8 mouse cellular contexts compared by ENCODE assay signal in the genomic region with DNA sequence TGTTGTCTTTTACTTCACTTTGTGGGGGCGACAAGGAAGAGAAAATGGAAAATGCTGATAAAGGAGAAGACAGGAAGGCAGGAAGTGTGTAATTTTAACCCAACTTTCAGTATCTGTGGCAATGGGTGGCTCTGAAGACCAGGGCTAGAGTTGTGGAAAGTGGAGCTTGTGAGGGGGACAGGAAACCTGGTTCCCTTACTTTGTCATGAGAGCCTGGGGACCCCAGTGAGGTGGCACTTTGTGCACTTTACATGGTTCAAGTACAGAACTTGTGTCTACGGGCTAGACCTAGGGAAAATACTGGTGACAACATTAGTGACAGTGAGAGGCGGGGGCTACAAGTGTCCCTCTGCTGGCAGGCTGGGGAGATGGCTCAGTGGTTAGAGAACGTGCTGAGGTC. TPM values are rescaled to one million over a fixed set of nuclear protein-coding genes. Genes with fewer than 3 reads are reported as not detected.
DNase-seq lines count a peak whose midpoint lies in the region; ATAC-seq and TF ChIP-seq lines count a peak whose summit lies in the region.

No protein-coding gene starts in this region.

- intact Hi-C loops in left cerebral cortex, adult 2 months (cut with DNase I) = no loop called here
- intact Hi-C loops in left cerebral cortex, postnatal 25 days (cut with DNase I) = no loop called here

- no peaks in the 10 kb centered on the region for H3K79me2 ChIP-seq in myocyte (ENCODE audit: control insufficient read depth, insufficient read depth)

- H3K27me3 ChIP-seq in myocyte (ENCODE audit: control insufficient read depth, insufficient read depth, insufficient read length) = no peaks in the 10 kb centered on the region
- no peaks in the 10 kb centered on the region for H3K27me3 ChIP-seq in cerebellum, adult 2 months (ENCODE audit: control insufficient read depth, insufficient read depth, low read length)

- TF ChIP-seq CTCF in left cerebral cortex, adult 2 months (IDR thresholded peaks at IDR 0.05) = no peak; the same call in 1 of the 2 replicates
- TF ChIP-seq CTCF in bone marrow macrophage, adult 2 months (IDR thresholded peaks at IDR 0.05; ENCODE audit: low read depth, low read length) = peak; percentile 37; the same call in 1 of the 2 replicates
- TF ChIP-seq CTCF in cerebellum, adult 2 months (IDR thresholded peaks at IDR 0.05; ENCODE audit: borderline replicate concordance, insufficient read depth, low read depth, low read length) = no peak

- no peak for TF ChIP-seq POLR2A in bone marrow macrophage, adult 2 months (IDR thresholded peaks at IDR 0.05; ENCODE audit: borderline replicate concordance, low read depth, low read length)
- TF ChIP-seq POLR2A in myocyte (IDR thresholded peaks at IDR 0.05; ENCODE audit: insufficient read length, low read depth) = no peak
- TF ChIP-seq POLR2A in cerebellum, adult 2 months (IDR thresholded peaks at IDR 0.05; ENCODE audit: borderline replicate concordance, insufficient read depth, low read length) = no peak

- DNase-seq in left cerebral cortex, adult 2 months (ENCODE audit: extremely low spot score in 1 of 2, low spot score in 2 of 2) = no peak
- no peak for DNase-seq in left cerebral cortex, postnatal 25 days (ENCODE audit: low spot score in 2 of 2)
- DNase-seq in cerebellum, adult 2 months = no peak
- no peak for DNase-seq in frontal cortex, postnatal 10 days (ENCODE audit: low spot score in 2 of 2)
- no peak for DNase-seq in cerebellum, adult 9-10 months

- WGBS in cerebellum, adult 2 months = 82% methylated on average over 4 of the region's 4 CpGs

- H3K36me3 ChIP-seq in myocyte (ENCODE audit: control insufficient read depth, insufficient read depth) = no peaks in the 10 kb centered on the region

- ATAC-seq in granulocyte monocyte progenitor cell, adult 5-6 weeks (replicated peaks; ENCODE audit: poor library complexity, severe bottlenecking) = peak; percentile 5; the same call in 1 of the 2 replicates

- peak overlapping the region; percentile 96; the same call in 1 of the 2 replicates for H3K27ac ChIP-seq in left cerebral cortex, adult 2 months
- peak overlapping the region; percentile 80 for H3K27ac ChIP-seq in bone marrow macrophage, adult 2 months (ENCODE audit: insufficient read depth, low read depth, low read length)
- H3K27ac ChIP-seq in cerebellum, adult 2 months (ENCODE audit: insufficient read depth, low read length) = no peak overlapping the region

- H3K4me2 ChIP-seq in myocyte (ENCODE audit: low read depth) = no peak overlapping the region

- peaks cover 67% of the 10 kb centered on the region for H3K4me1 ChIP-seq in bone marrow macrophage, adult 2 months (ENCODE audit: control insufficient read depth, insufficient read depth, low read length)
- H3K4me1 ChIP-seq in cerebellum, adult 2 months (ENCODE audit: control insufficient read depth, insufficient read depth, low read length) = peaks cover 33% of the 10 kb centered on the region

- no peak overlapping the region for H3K4me3 ChIP-seq in left cerebral cortex, adult 2 months
- no peak overlapping the region for H3K4me3 ChIP-seq in bone marrow macrophage, adult 2 months (ENCODE audit: insufficient read depth, low read length)
- H3K4me3 ChIP-seq in myocyte = no peak overlapping the region
- no peak overlapping the region for H3K4me3 ChIP-seq in cerebellum, adult 2 months (replicated peaks; ENCODE audit: insufficient read depth, low read depth, low read length)

- no peak overlapping the region for H3ac ChIP-seq in myocyte (ENCODE audit: control insufficient read depth, insufficient read length)

TF ChIP-seq in myocyte, 11 proteins besides CTCF, POLR2A, EP300 and RAD21:
- peak; percentile 49 for TF ChIP-seq POLR2AphosphoS2 (IDR thresholded peaks at IDR 0.05; ENCODE audit: insufficient read length, low read depth)
- TF ChIP-seq MYOG (IDR thresholded peaks at IDR 0.05; ENCODE audit: control insufficient read depth in 1 of 3, insufficient read depth in 1 of 3, insufficient read length in 2 of 3, low read depth in 2 of 3) = no peak

RNA-seq across cellular contexts. Expression of gene Plekho1, which starts 8.8 kb away (rescaled TPM):
- 10 to 100 TPM; 73.5 to 86.9 TPM for total RNA-seq in left cerebral cortex, adult 2 months (2021)
- total RNA-seq in left cerebral cortex, postnatal 25 days (2021) = 10 to 100 TPM; 71.6 to 84.8 TPM
- 298 and 305 TPM in 2 replicates for polyA plus RNA-seq in bone marrow macrophage, adult 2 months (2012; ENCODE audit: insufficient read depth, insufficient read length, missing spikeins)
- total RNA-seq in granulocyte monocyte progenitor cell, adult 5-6 weeks (2014; fragmentation: Nextera tagmentation) = 45.7 and 59.7 TPM in 2 replicates
- total RNA-seq in granulocyte monocyte progenitor cell, adult 5-6 weeks (2017) = 30.2 and 31.3 TPM in 2 replicates
- polyA plus RNA-seq in myocyte (2012; fragmentation: generic; extraction: Trizol) = 107 TPM
- 155 and 160 TPM in 2 replicates for polyA plus RNA-seq in cerebellum, adult 2 months (2012; rRNA removed)

RNA-seq across cellular contexts. Expression of gene Anp32e, which starts 57.9 kb away (rescaled TPM):
- total RNA-seq in left cerebral cortex, adult 2 months (2021) = 10 to 100 TPM; 82.7 to 98.9 TPM
- 100 to 1,000 TPM in 1 of 2 experiments, 10 to 100 TPM in 1; 95.1 to 109 TPM for total RNA-seq in left cerebral cortex, postnatal 25 days (2021)
- 134 and 150 TPM in 2 replicates for polyA plus RNA-seq in bone marrow macrophage, adult 2 months (2012; ENCODE audit: insufficient read depth, insufficient read length, missing spikeins)
- 159 and 191 TPM in 2 replicates for total RNA-seq in granulocyte monocyte progenitor cell, adult 5-6 weeks (2014; fragmentation: Nextera tagmentation)
- total RNA-seq in granulocyte monocyte progenitor cell, adult 5-6 weeks (2017) = 445 and 523 TPM in 2 replicates
- 48.5 TPM for polyA plus RNA-seq in myocyte (2012; fragmentation: generic; extraction: Trizol)
- 65.1 and 70.4 TPM in 2 replicates for polyA plus RNA-seq in cerebellum, adult 2 months (2012; rRNA removed)
